Mouse (Mus musculus): ENCODE data around the gene Ern2. TPM values are rescaled to one million over a fixed set of nuclear protein-coding genes. Genes with fewer than 3 reads are reported as not detected.

Gene Ern2
- polyA plus RNA-seq, 1 experiment from 2014 or later, result 0.33 TPM

DNA sequence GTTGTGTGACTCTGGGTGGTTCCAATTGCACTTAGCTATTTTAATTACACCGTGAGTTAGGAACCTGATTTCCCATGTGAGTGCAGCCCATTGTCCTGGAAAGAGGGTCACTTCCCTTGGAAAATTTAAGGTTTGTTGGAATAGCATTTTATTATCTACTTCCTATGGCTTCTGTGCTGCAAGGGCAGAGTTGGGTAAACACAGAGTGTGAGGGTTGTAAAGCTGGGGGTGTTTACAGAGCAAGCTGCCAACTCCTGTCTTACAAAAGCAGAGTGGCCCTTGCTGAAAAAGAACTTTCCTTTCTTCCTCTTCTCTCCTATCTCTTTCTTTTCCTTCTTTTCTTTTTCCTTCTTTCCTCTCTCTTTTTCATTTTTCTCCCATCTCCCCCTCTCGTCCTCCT, 17.9 kb upstream of the Ern2 start:
- Histone ChIP-seq H3K9ac (ENCODE audit: low read length) (no peak overlapping the region), H3K4me3 (ENCODE audit: low read depth, low read length) (no peak overlapping the region), H3K36me3 (ENCODE audit: control insufficient read depth, insufficient read depth, low read length) (no peaks in the 10 kb centered on the region), H3K27ac (ENCODE audit: low read depth, low read length) (no peak overlapping the region), H3K9me3 (replicated peaks; ENCODE audit: control insufficient read depth, low read length) (no peaks in the 10 kb centered on the region), H3K27me3 (replicated peaks; ENCODE audit: control insufficient read depth, insufficient read depth, low read length) (no peaks in the 10 kb centered on the region), H3K4me2 (ENCODE audit: low read length) (no peak overlapping the region), H3K4me1 (ENCODE audit: control insufficient read depth, insufficient read depth, low read length) (no peaks in the 10 kb centered on the region)
- WGBS, result 59% methylated on average over 2 of the region's 2 CpGs
- ATAC-seq (no peak), DNase-seq (ENCODE audit: low spot score) (no peak)

DNA sequence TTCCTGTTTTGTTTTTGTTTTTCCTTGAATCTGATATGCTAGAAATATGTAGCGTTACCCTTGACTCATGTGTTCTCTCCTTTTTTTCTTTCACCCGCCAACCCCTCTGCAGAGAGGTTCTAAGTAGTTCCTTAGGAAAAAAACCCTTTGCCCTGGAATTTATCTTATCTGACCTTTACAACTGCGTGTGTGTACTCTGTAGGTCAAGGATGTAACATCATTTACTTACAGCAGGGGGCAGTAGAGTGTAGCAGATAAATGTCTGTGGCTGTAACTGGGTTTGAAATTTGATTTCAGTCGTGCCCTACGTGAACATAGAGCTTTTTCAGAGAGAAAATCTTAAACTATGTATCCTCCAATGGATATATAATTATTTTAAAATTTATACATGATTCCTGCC, 13.3 kb upstream of the Ern2 start:
- H3K4me2 ChIP-seq (ENCODE audit: low read length), result no peak overlapping the region
- no peaks in the 10 kb centered on the region for H3K9me3 ChIP-seq (replicated peaks; ENCODE audit: control insufficient read depth, low read length)
- H3K27me3 ChIP-seq (replicated peaks; ENCODE audit: control insufficient read depth, insufficient read depth, low read length), result no peaks in the 10 kb centered on the region
- no peak overlapping the region for H3K27ac ChIP-seq (ENCODE audit: low read depth, low read length)
- no peak for ATAC-seq
- no peak overlapping the region for H3K9ac ChIP-seq (ENCODE audit: low read length)
- H3K4me1 ChIP-seq (ENCODE audit: control insufficient read depth, insufficient read depth, low read length), result no peaks in the 10 kb centered on the region
- H3K4me3 ChIP-seq (ENCODE audit: low read depth, low read length), result no peak overlapping the region
- 39% methylated on average over 5 of the region's 5 CpGs for WGBS
- H3K36me3 ChIP-seq (ENCODE audit: control insufficient read depth, insufficient read depth, low read length), result no peaks in the 10 kb centered on the region
- peak; percentile 70 for DNase-seq (ENCODE audit: low spot score)

DNA sequence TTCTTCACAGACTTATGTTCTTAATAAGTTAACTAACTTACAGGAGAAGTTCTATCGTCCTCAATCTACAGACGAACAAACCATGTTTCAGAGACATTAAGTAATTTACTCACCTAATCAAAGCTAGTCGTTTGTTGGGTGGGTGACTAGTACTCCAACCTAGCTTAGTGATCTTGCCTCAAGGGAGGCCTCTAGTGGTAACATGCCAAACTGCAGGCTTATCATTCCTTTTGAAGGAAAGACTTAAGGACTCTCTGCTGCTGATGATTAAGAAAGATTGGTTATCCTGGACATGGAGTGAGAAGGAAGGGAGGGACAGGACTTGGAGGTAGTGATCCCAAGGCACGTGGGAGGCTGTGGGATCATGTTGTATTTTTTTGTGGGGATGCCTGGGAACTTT, 11.3 kb upstream of the Ern2 start:
- no peaks in the 10 kb centered on the region for H3K27me3 ChIP-seq (replicated peaks; ENCODE audit: control insufficient read depth, insufficient read depth, low read length)
- no peaks in the 10 kb centered on the region for H3K9me3 ChIP-seq (replicated peaks; ENCODE audit: control insufficient read depth, low read length)
- H3K36me3 ChIP-seq (ENCODE audit: control insufficient read depth, insufficient read depth, low read length), result no peaks in the 10 kb centered on the region
- ATAC-seq, result no peak
- DNase-seq (ENCODE audit: low spot score), result peak; percentile 71
- H3K4me3 ChIP-seq (ENCODE audit: low read depth, low read length), result no peak overlapping the region
- H3K4me1 ChIP-seq (ENCODE audit: control insufficient read depth, insufficient read depth, low read length), result no peaks in the 10 kb centered on the region
- no peak overlapping the region for H3K9ac ChIP-seq (ENCODE audit: low read length)
- H3K4me2 ChIP-seq (ENCODE audit: low read length), result no peak overlapping the region
- 41% methylated on average over 4 of the region's 4 CpGs for WGBS
- H3K27ac ChIP-seq (ENCODE audit: low read depth, low read length), result no peak overlapping the region

DNA sequence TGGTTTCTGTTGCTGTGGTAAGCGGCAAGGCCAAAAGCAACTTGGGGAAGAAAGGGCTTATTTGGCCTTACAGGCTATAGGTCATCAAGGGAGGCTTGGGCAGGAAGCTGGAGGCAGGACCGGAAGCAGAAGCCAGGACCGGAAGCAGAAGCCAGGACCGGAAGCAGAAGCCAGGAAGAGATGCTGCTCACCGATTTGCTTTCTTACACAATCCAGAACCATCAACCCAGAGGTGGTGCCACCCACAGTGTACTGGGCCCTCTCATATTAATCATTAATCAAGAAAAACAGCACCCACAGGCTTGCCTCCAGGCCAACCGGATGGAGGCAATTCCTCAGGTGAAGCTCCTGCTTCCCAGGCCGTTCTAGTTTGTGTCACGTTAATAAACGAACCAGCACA, 10.8 kb upstream of the Ern2 start:
- no peak overlapping the region for H3K4me2 ChIP-seq (ENCODE audit: low read length)
- no peak for ATAC-seq
- H3K36me3 ChIP-seq (ENCODE audit: control insufficient read depth, insufficient read depth, low read length), result no peaks in the 10 kb centered on the region
- H3K9ac ChIP-seq (ENCODE audit: low read length), result no peak overlapping the region
- WGBS, result 82% methylated on average over 9 of the region's 9 CpGs
- no peak overlapping the region for H3K4me3 ChIP-seq (ENCODE audit: low read depth, low read length)
- no peaks in the 10 kb centered on the region for H3K9me3 ChIP-seq (replicated peaks; ENCODE audit: control insufficient read depth, low read length)
- H3K27ac ChIP-seq (ENCODE audit: low read depth, low read length), result no peak overlapping the region
- no peak for DNase-seq (ENCODE audit: low spot score)
- no peaks in the 10 kb centered on the region for H3K4me1 ChIP-seq (ENCODE audit: control insufficient read depth, insufficient read depth, low read length)
- H3K27me3 ChIP-seq (replicated peaks; ENCODE audit: control insufficient read depth, insufficient read depth, low read length), result no peaks in the 10 kb centered on the region

DNA sequence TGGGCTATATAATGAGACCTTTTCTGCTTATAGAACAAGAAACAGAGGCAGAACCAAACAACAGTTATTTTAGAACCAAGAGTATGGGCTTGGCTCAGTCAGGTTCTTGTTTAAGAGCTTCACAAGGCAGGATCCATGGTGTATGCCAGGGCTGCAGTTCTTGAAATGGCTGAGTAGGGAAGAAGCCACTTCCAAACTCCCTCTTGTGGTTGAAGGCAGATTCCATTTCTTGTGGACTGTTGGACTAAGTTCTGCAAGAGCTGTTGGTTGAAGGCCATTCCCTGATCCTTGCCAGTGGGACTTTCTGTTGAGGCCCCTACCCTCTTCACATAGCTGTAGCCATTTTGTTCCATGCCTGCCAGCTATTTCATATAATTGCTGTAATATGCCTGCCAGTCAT, 7.9 kb upstream of the Ern2 start:
- no peak overlapping the region for H3K27ac ChIP-seq (ENCODE audit: low read depth, low read length)
- no peak for ATAC-seq
- H3K4me2 ChIP-seq (ENCODE audit: low read length), result no peak overlapping the region
- H3K4me3 ChIP-seq (ENCODE audit: low read depth, low read length), result no peak overlapping the region
- no peak overlapping the region for H3K9ac ChIP-seq (ENCODE audit: low read length)
- no peaks in the 10 kb centered on the region for H3K9me3 ChIP-seq (replicated peaks; ENCODE audit: control insufficient read depth, low read length)
- no peaks in the 10 kb centered on the region for H3K4me1 ChIP-seq (ENCODE audit: control insufficient read depth, insufficient read depth, low read length)
- DNase-seq (ENCODE audit: low spot score), result no peak
- no peaks in the 10 kb centered on the region for H3K36me3 ChIP-seq (ENCODE audit: control insufficient read depth, insufficient read depth, low read length)
- no peaks in the 10 kb centered on the region for H3K27me3 ChIP-seq (replicated peaks; ENCODE audit: control insufficient read depth, insufficient read depth, low read length)

DNA sequence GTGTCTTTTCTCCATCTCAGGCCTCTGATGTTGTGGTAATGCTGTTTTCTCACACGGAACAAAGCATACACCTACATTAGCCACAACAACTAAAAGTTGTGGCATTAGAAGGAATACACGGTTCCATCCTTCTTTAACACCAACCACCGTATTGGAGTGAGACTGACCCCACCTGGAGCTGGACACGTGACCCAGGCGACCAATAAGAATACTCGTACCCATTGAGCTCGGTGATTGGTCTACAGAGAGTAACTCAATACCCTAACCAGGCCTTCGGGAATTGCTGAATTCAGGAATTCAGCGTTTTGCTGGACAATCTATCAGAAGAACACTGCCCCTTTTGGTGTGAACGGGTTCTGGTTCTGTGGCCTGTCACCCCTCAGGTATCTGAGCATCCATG, 5.1 kb upstream of the Ern2 start:
- DNase-seq (ENCODE audit: low spot score) (no peak), ATAC-seq (no peak)
- no peaks in the 10 kb centered on the region for H3K9me3 ChIP-seq (replicated peaks; ENCODE audit: control insufficient read depth, low read length)
- H3K27me3 ChIP-seq (replicated peaks; ENCODE audit: control insufficient read depth, insufficient read depth, low read length), result no peaks in the 10 kb centered on the region
- H3K4me1 ChIP-seq (ENCODE audit: control insufficient read depth, insufficient read depth, low read length), result no peaks in the 10 kb centered on the region
- 72% methylated on average over 10 of the region's 10 CpGs for WGBS
- no peak overlapping the region for H3K4me2 ChIP-seq (ENCODE audit: low read length)
- H3K9ac ChIP-seq (ENCODE audit: low read length), result no peak overlapping the region
- no peaks in the 10 kb centered on the region for H3K36me3 ChIP-seq (ENCODE audit: control insufficient read depth, insufficient read depth, low read length)
- no peak overlapping the region for H3K27ac ChIP-seq (ENCODE audit: low read depth, low read length)
- H3K4me3 ChIP-seq (ENCODE audit: low read depth, low read length), result no peak overlapping the region

DNA sequence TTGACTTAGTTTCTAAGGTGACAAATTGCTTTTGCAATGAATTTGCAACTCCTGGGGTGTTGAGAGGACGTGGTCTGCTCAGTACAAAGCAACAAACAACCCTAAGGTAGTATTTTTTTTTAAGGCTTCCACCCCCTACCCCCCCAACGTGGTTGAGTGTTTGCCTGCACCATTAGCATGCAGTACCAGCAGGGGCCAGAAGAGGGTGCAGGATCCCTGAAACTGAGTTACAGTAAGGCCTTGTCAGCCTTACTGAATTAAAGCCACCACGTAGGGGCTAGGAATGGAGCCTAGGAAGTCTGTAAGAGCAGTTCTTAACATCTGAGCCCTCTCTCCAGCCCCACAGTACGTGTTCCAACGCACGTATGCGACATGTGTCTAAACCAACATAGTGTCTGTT, 3.5 kb upstream of the Ern2 start:
- Histone ChIP-seq H3K4me2 (ENCODE audit: low read length) (no peak overlapping the region), H3K27me3 (replicated peaks; ENCODE audit: control insufficient read depth, insufficient read depth, low read length) (no peaks in the 10 kb centered on the region), H3K4me1 (ENCODE audit: control insufficient read depth, insufficient read depth, low read length) (no peaks in the 10 kb centered on the region), H3K36me3 (ENCODE audit: control insufficient read depth, insufficient read depth, low read length) (no peaks in the 10 kb centered on the region), H3K4me3 (ENCODE audit: low read depth, low read length) (no peak overlapping the region), H3K9ac (ENCODE audit: low read length) (no peak overlapping the region), H3K27ac (ENCODE audit: low read depth, low read length) (no peak overlapping the region), H3K9me3 (replicated peaks; ENCODE audit: control insufficient read depth, low read length) (no peaks in the 10 kb centered on the region)
- ATAC-seq, result no peak
- 23% methylated on average over 7 of the region's 7 CpGs for WGBS
- DNase-seq (ENCODE audit: low spot score), result peak; percentile 71

DNA sequence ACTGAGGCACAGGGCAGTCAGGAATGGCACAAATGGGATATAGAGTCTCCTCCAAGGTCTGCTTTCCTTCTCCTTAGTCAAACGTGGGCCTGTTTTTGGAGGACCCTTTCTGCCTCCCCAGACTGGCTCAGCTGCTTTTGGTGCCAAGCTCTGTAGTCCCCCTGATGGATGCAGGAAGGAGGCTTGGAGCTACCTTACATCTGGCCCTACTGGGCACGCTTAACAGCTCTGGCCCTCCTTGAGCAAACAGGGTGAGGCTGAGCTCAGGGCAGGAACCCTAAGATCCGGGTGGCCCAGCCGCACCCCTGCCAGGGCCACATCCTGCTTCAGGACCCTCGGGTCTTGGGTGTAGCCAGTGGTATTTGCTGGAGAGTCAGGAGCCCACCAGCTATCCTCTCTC, 1.4 kb downstream of the Ern2 start:
- Histone ChIP-seq H3K27ac (ENCODE audit: low read depth, low read length) (no peak overlapping the region), H3K9ac (ENCODE audit: low read length) (no peak overlapping the region), H3K27me3 (replicated peaks; ENCODE audit: control insufficient read depth, insufficient read depth, low read length) (no peaks in the 10 kb centered on the region), H3K36me3 (ENCODE audit: control insufficient read depth, insufficient read depth, low read length) (no peaks in the 10 kb centered on the region), H3K4me2 (ENCODE audit: low read length) (no peak overlapping the region), H3K4me1 (ENCODE audit: control insufficient read depth, insufficient read depth, low read length) (no peaks in the 10 kb centered on the region), H3K4me3 (ENCODE audit: low read depth, low read length) (no peak overlapping the region), H3K9me3 (replicated peaks; ENCODE audit: control insufficient read depth, low read length) (no peaks in the 10 kb centered on the region)
- DNase-seq (ENCODE audit: low spot score) (no peak), ATAC-seq (no peak)
- 80% methylated on average over 5 of the region's 5 CpGs for WGBS

DNA sequence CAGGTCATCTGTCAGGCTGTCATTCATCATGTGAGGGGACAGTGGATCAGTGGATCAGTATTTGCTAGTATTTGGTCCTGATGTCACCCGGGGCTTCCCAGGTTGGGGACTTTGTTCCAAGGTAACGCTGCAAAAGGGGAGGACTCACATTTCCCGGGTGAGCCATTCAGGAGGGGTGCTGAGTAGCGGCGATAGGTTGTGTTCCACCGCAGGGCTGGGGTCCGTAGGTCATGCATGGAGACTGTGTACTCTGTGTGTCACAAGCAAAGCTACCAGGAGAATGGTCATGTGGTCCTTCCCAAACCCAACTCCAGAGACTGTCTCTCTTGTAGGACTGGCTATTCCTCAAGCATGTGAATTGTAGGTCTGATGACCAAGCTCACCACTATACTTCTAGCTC, 5.3 kb downstream of the Ern2 start:
- Histone ChIP-seq H3K36me3 (ENCODE audit: control insufficient read depth, insufficient read depth, low read length) (no peaks in the 10 kb centered on the region), H3K9ac (ENCODE audit: low read length) (no peak overlapping the region), H3K9me3 (replicated peaks; ENCODE audit: control insufficient read depth, low read length) (no peaks in the 10 kb centered on the region), H3K4me1 (ENCODE audit: control insufficient read depth, insufficient read depth, low read length) (no peaks in the 10 kb centered on the region), H3K27me3 (replicated peaks; ENCODE audit: control insufficient read depth, insufficient read depth, low read length) (no peaks in the 10 kb centered on the region), H3K4me2 (ENCODE audit: low read length) (no peak overlapping the region), H3K27ac (ENCODE audit: low read depth, low read length) (no peak overlapping the region), H3K4me3 (ENCODE audit: low read depth, low read length) (no peak overlapping the region)
- DNase-seq (ENCODE audit: low spot score), result no peak
- no peak for ATAC-seq
- 92% methylated on average over 7 of the region's 7 CpGs for WGBS

GRCm38 (mm10) chr7:122171613-122172012, 14.4 kb downstream of the Ern2 start:
- WGBS, result 87% methylated on average over 10 of the region's 10 CpGs
- H3K9ac ChIP-seq (ENCODE audit: low read length), result no peak overlapping the region
- no peak overlapping the region for H3K4me2 ChIP-seq (ENCODE audit: low read length)
- no peak overlapping the region for H3K27ac ChIP-seq (ENCODE audit: low read depth, low read length)
- H3K36me3 ChIP-seq (ENCODE audit: control insufficient read depth, insufficient read depth, low read length), result peaks cover 41% of the 10 kb centered on the region
- H3K27me3 ChIP-seq (replicated peaks; ENCODE audit: control insufficient read depth, insufficient read depth, low read length), result no peaks in the 10 kb centered on the region
- no peaks in the 10 kb centered on the region for H3K9me3 ChIP-seq (replicated peaks; ENCODE audit: control insufficient read depth, low read length)
- H3K4me3 ChIP-seq (ENCODE audit: low read depth, low read length), result no peak overlapping the region
- DNase-seq (ENCODE audit: low spot score) (no peak), ATAC-seq (no peak)
- H3K4me1 ChIP-seq (ENCODE audit: control insufficient read depth, insufficient read depth, low read length), result no peaks in the 10 kb centered on the region
